Mouse (Mus musculus) intestine, postnatal 0 days (tissue): ENCODE measurements at regions not wholly inside any gene's neighbourhood (a gene's known extent, or its start where the extent isn't known, plus 50 kb on each side); places are given as distances from the start of the nearest gene placed in this dataset.

Experiments
- ATAC-seq: fragments of 200-750 bp; cut with Nextera tagmentation; 2 replicates; pipeline ENCODE4 v1.8.0; 2017; ENCODE audit warnings: mild to moderate bottlenecking, moderate TSS enrichment, moderate library complexity
- H3K27ac ChIP-seq: fragments of 300-500 bp; sonication (generic); 2 replicates; pipeline ENCODE4 v1.5.1; 2014; ENCODE audit warnings: mild to moderate bottlenecking, low read depth, low read length, moderate library complexity
- H3K27me3 ChIP-seq: fragments of 300-500 bp; sonication (generic); replicated peaks from 2 replicates; pipeline ENCODE4 v1.6.1; 2014; ENCODE audit warnings: low read length, mixed read lengths; ENCODE audit not compliant: control insufficient read depth, insufficient read depth
- H3K36me3 ChIP-seq: fragments of 300-500 bp; sonication (generic); 2 replicates; pipeline ENCODE4 v1.6.1; 2014; ENCODE audit warnings: mild to moderate bottlenecking, moderate library complexity; ENCODE audit not compliant: control insufficient read depth, insufficient read depth
- H3K4me1 ChIP-seq: fragments of 300-500 bp; sonication (generic); replicated peaks from 2 replicates; pipeline ENCODE4 v1.6.1; 2014; ENCODE audit warnings: antibody characterized with exemption, low read length, mixed read lengths; ENCODE audit not compliant: control insufficient read depth, insufficient read depth
- H3K4me2 ChIP-seq: fragments of 300-500 bp; sonication (generic); replicated peaks from 2 replicates; pipeline ENCODE4 v1.6.1; 2014; ENCODE audit warnings: low read depth, mild to moderate bottlenecking, moderate library complexity
- H3K4me3 ChIP-seq: fragments of 300-500 bp; sonication (generic); 2 replicates; pipeline ENCODE4 v1.5.1; 2014; ENCODE audit warnings: low read depth, low read length
- H3K9ac ChIP-seq: fragments of 300-500 bp; sonication (generic); 2 replicates; pipeline ENCODE4 v1.6.1; 2014; ENCODE audit warnings: mild to moderate bottlenecking, low read depth, low read length
- H3K9me3 ChIP-seq: fragments of 300-500 bp; sonication (generic); 2 replicates; pipeline ENCODE4 v1.6.1; 2016; ENCODE audit warnings: mixed run types; ENCODE audit not compliant: control insufficient read depth
- CTCF ChIP-seq: sonication (generic); IDR thresholded peaks from 2 replicates; pipeline ENCODE4 v1.5.1; 2016; ENCODE audit warnings: low read depth, mild to moderate bottlenecking, control low read depth, antibody characterized with exemption, moderate library complexity
- WGBS: fragments of 180-500 bp; shearing (Covaris S2); extraction: QIAGEN DNeasy Blood & Tissue Kit; methylation state at CpG from one replicate; pipeline ENCODE4 v1.1.7; 2014; 5-methylcytosine and 5-hydroxymethylcytosine counted together

- H3K4me1 ChIP-seq, result no peaks in the 10 kb centered on the region
- TF ChIP-seq CTCF, result no peak
- no peak overlapping the region for H3K4me2 ChIP-seq
- H3K9ac ChIP-seq, result no peak overlapping the region
- H3K9me3 ChIP-seq, result no peaks in the 10 kb centered on the region
- H3K27me3 ChIP-seq, result no peaks in the 10 kb centered on the region
- H3K36me3 ChIP-seq, result no peaks in the 10 kb centered on the region
- no peak overlapping the region for H3K27ac ChIP-seq
- 56% methylated on average over 1 of the region's 1 CpGs for WGBS
- no peak overlapping the region for H3K4me3 ChIP-seq
- no peak for ATAC-seq
These were observed 54.6 kb upstream of the Bod1l start for GRCm38 (mm10) chr5:41898748-41899147.
